Mouse (Mus musculus): ENCODE data around the gene Vps45. TPM values are rescaled to one million over a fixed set of nuclear protein-coding genes. Genes with fewer than 3 reads are reported as not detected.
"Not testable (repeated sequence)": the region's sequence is repeated elsewhere in the genome, so short reads cannot be mapped to it uniquely, and the experiment has no call there.

Gene Vps45
- polyA plus RNA-seq, 1 experiment from 2014 or later = 17.3 TPM

DNA sequence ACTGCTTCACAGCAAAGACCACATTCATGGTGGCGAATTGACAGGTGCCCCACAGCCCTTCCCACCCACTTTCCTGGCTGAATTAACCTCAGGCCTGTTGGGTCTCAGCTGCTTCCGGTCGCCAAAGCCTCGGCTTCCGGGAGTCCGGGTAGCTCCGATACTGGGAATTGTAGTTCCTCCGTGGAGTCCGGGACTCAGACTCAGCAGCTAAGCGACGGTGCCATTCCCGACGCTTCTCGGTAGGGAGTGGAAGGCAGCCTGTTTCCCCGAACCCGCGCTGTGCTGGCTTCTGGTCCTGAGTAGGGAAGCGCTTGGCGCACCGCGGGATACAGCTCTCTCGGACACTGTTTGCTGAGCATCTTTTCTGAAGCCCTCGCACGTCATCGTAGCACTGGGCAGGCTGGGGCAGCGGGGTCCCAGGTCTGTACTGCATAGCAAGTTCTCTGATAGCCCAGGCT, 490 bp downstream of the Vps45 start:
- H3K27me3 ChIP-seq = no peaks in the 10 kb centered on the region
- H3K4me3 ChIP-seq (replicated peaks) = peak overlapping the region; percentile 76
- no peaks in the 10 kb centered on the region for H3K9me3 ChIP-seq (replicated peaks)
- peaks cover 10% of the 10 kb centered on the region for H3K36me3 ChIP-seq
- ATAC-seq (ENCODE audit: low read depth) (peak; percentile 92), DNase-seq (peak; percentile 82)
- H3K4me2 ChIP-seq = peak overlapping the region; percentile 81
- under 1% methylated on average over 26 of the region's 26 CpGs for WGBS (ENCODE audit: insufficient replicate concordance)
- H3K27ac ChIP-seq = peak overlapping the region; percentile 91
- H3K4me1 ChIP-seq (replicated peaks) = peaks cover 20% of the 10 kb centered on the region
- peak overlapping the region; percentile 87 for H3K9ac ChIP-seq

DNA sequence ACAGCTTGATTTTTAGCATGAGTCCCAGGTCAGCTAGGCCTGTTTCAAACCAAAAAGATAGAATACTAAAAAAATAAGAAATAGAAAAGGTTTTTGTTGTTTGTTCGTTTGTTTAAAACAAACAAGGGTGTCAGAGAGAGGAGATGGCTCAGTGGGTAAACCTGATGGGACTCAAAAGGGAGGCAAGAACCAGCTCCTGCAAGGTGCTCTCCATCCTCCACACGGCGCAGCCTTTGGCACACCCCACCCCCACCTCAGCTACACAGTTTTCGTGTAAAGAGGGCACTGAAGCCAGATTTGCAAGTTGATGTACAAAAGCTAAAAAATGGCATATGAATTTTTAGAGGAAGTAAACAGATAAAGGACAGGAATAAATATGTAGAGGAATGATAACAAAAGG, 2.2 kb downstream of the Vps45 start:
- no peaks in the 10 kb centered on the region for H3K9me3 ChIP-seq (replicated peaks)
- peaks cover 20% of the 10 kb centered on the region for H3K4me1 ChIP-seq (replicated peaks)
- H3K4me2 ChIP-seq = peak overlapping the region; percentile 42; the same call in 1 of the 2 replicates
- H3K27ac ChIP-seq = no peak overlapping the region; the same call in 1 of the 2 replicates
- H3K36me3 ChIP-seq = peaks cover 10% of the 10 kb centered on the region
- H3K9ac ChIP-seq = no peak overlapping the region
- DNase-seq (no peak), ATAC-seq (ENCODE audit: low read depth) (no peak)
- H3K4me3 ChIP-seq (replicated peaks) = no peak overlapping the region
- H3K27me3 ChIP-seq = no peaks in the 10 kb centered on the region
- 78% methylated on average over 4 of the region's 4 CpGs for WGBS (ENCODE audit: insufficient replicate concordance)

DNA sequence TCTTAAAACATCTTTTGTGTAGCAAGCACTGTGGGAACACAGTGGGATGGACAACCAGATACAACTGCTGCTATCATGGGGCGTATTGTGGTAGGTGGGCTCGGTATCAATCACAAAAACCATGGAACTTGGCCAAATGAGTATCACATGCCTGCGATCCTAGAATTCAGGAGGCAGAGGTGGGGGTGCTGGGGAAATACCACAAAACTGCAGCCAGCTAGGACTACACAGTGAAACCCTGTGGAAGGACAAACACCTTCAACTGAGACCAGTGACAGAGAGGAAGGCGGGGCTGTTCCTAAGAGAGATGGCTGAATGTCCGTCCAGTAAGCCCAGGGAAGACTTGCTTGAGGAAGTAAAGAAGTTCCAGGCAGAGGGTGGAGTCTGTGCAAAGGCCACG, 3.0 kb downstream of the Vps45 start:
- Histone ChIP-seq H3K9ac (no peak overlapping the region), H3K27ac (no peak overlapping the region), H3K27me3 (no peaks in the 10 kb centered on the region), H3K4me1 (replicated peaks) (peaks cover 20% of the 10 kb centered on the region), H3K4me3 (replicated peaks) (no peak overlapping the region), H3K9me3 (replicated peaks) (no peaks in the 10 kb centered on the region), H3K36me3 (peaks cover 10% of the 10 kb centered on the region), H3K4me2 (no peak overlapping the region)
- DNase-seq (no peak), ATAC-seq (ENCODE audit: low read depth) (no peak)
- 76% methylated on average over 6 of the region's 6 CpGs for WGBS (ENCODE audit: insufficient replicate concordance)

DNA sequence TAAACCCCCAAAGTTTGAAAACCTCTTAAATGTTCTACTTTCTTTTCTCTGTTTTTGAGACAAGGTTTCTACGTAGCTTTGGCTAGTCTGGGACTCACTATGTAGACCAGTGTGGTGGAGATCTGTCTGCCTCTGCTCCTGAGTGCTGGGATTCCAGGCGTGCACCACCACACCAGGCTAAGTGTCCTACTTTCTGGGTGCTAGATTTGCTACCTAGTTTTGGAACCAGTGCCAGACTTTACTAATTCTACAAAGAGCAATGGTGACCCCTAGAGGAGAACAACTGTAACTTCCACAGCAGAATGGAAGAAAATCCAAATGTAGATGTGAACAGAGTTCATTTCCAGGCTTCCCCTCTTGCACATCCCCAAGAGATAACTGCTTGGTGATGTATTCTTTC, 6.4 kb downstream of the Vps45 start:
- Histone ChIP-seq H3K4me1 (replicated peaks) (peaks cover 12% of the 10 kb centered on the region), H3K27me3 (no peaks in the 10 kb centered on the region), H3K4me2 (no peak overlapping the region), H3K9ac (no peak overlapping the region), H3K36me3 (peaks cover 10% of the 10 kb centered on the region), H3K4me3 (replicated peaks) (no peak overlapping the region), H3K27ac (no peak overlapping the region), H3K9me3 (replicated peaks) (no peaks in the 10 kb centered on the region)
- 41% methylated on average over 2 of the region's 2 CpGs for WGBS (ENCODE audit: insufficient replicate concordance)
- DNase-seq (no peak), ATAC-seq (ENCODE audit: low read depth) (no peak)

DNA sequence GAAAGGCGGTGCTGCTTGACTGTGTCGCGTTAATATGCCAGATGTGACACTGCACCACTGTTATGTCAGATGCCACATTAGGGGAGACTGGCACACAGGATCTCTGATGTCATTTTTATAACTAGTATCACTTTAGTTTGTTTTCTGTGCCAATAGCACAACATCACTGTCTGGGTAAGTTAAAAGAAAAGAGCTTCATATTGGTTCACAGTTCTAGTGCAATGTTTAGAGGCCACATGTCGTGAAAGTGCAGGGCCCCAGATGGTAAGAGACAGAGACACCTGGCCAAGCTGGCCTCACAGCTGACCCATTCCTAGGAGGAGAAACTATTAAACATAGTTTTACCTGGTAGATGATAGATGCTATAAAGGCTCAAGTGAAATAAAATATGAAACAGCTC, 7.1 kb downstream of the Vps45 start:
- DNase-seq = no peak
- WGBS (ENCODE audit: insufficient replicate concordance) = 74% methylated on average over 4 of the region's 4 CpGs

DNA sequence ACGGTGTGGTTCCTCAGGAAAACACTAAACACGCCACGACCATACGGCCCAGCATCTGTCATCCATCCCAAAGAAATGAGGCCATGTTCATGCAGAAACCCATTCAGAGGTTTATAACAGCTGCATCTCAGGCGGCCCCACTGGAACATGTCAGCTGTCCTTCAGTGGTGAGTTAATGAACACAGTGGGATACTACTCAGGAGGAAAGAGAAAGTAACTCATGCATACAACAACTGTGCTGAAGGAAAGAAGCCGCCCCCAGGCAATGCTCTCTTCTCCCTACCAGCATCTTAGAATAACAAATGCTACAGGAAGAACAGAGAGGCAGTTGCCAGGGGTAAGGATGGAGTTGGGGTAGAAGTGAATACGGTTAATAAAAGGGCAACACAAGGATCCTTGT, 7.5 kb downstream of the Vps45 start:
- Histone ChIP-seq H3K27ac (no peak overlapping the region), H3K27me3 (no peaks in the 10 kb centered on the region), H3K4me1 (replicated peaks) (0 out of 2 replicates have a peak, but pooled peaks cover 4% of the 10 kb centered on the region), H3K9ac (no peak overlapping the region), H3K9me3 (replicated peaks) (no peaks in the 10 kb centered on the region), H3K36me3 (peaks cover 13% of the 10 kb centered on the region), H3K4me3 (replicated peaks) (no peak overlapping the region), H3K4me2 (no peak overlapping the region)
- DNase-seq (no peak), ATAC-seq (ENCODE audit: low read depth) (no peak)
- 77% methylated on average over 7 of the region's 7 CpGs for WGBS (ENCODE audit: insufficient replicate concordance)

More for the DNA sequence above, 7.1 kb downstream of the Vps45 start:
- Histone ChIP-seq H3K27ac (no peak overlapping the region), H3K36me3 (peaks cover 12% of the 10 kb centered on the region), H3K9ac (no peak overlapping the region), H3K4me2 (no peak overlapping the region), H3K4me3 (replicated peaks) (no peak overlapping the region), H3K9me3 (replicated peaks) (no peaks in the 10 kb centered on the region), H3K4me1 (replicated peaks) (peaks cover 6% of the 10 kb centered on the region; the same call in 1 of the 2 replicates), H3K27me3 (no peaks in the 10 kb centered on the region)
- ATAC-seq (ENCODE audit: low read depth) = no peak

DNA sequence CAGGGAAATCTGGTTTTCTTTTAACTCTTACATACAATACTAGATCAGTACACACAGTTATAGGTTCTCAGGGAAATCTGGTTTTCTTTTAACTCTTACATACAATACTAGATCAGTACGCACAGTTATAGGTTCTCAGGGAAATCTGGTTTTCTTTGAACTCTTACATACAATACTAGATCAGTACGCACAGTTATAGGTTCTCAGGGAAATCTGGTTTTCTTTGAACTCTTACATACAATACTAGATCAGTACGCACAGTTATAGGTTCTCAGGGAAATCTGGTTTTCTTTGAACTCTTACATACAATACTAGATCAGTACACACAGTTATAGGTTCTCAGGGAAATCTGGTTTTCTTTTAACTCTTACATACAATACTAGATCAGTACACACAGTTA, 13.7 kb downstream of the Vps45 start:
- H3K9me3 ChIP-seq (replicated peaks); H3K4me3 ChIP-seq (replicated peaks); H3K4me2 ChIP-seq; DNase-seq; H3K27ac ChIP-seq; H3K9ac ChIP-seq; H3K4me1 ChIP-seq (replicated peaks); H3K27me3 ChIP-seq; ATAC-seq (ENCODE audit: low read depth): not testable (repeated sequence)
- peaks cover 19% of the 10 kb centered on the region for H3K36me3 ChIP-seq
- WGBS (ENCODE audit: insufficient replicate concordance) = 75% methylated on average over 3 of the region's 3 CpGs

DNA sequence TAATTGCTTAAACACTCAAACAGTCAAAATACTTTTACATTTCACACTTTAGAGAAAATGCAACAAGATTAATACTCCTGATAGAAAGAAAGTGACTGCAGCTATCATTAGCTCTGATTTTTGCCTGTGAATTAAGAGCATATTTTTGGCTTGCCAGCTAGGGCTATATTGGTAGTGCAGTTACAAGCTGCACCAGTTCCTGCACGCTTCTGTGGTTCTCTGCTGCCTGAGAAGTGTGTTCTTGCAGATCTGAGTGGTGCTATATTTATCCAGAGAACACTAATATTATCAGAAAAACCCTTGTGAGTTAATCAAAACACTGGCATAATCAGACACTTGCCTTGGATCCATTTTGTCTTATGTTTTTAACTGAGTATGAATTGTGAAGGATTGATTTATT, 15.2 kb downstream of the Vps45 start:
- H3K9me3 ChIP-seq (replicated peaks) = no peaks in the 10 kb centered on the region
- no peak overlapping the region for H3K9ac ChIP-seq
- no peak overlapping the region for H3K4me3 ChIP-seq (replicated peaks)
- H3K36me3 ChIP-seq = peaks cover 19% of the 10 kb centered on the region
- H3K27ac ChIP-seq = no peak overlapping the region
- no peaks in the 10 kb centered on the region for H3K4me1 ChIP-seq (replicated peaks)
- no peaks in the 10 kb centered on the region for H3K27me3 ChIP-seq
- H3K4me2 ChIP-seq = no peak overlapping the region
- 55% methylated on average over 1 of the region's 1 CpGs for WGBS (ENCODE audit: insufficient replicate concordance)
- DNase-seq (no peak), ATAC-seq (ENCODE audit: low read depth) (no peak)

DNA sequence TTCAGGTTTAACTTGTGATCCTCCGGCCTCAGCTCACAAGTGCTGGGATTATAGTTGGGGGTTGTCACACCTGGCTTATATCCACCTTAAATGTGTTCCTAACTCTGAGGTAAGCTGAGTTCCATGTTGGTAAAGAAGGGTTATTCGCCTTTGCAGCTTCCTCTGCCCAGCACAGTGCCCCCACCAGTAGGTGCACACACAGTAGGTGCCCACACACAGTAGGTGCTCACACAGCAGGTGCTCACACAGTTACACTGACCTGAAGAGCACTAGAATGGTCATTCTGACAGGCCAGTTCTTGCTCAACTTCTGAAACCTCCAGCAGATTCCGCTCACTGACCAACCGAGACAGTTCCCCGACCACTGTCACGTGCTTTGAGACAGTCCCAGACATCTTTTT, 17.2 kb downstream of the Vps45 start:
- DNase-seq = no peak
- Histone ChIP-seq H3K4me2 (no peak overlapping the region), H3K4me3 (replicated peaks) (no peak overlapping the region), H3K27me3 (no peaks in the 10 kb centered on the region), H3K4me1 (replicated peaks) (no peaks in the 10 kb centered on the region), H3K9me3 (replicated peaks) (no peaks in the 10 kb centered on the region), H3K27ac (no peak overlapping the region), H3K36me3 (peaks cover 16% of the 10 kb centered on the region), H3K9ac (no peak overlapping the region)
- 81% methylated on average over 6 of the region's 6 CpGs for WGBS (ENCODE audit: insufficient replicate concordance)
- ATAC-seq (ENCODE audit: low read depth) = no peak

DNA sequence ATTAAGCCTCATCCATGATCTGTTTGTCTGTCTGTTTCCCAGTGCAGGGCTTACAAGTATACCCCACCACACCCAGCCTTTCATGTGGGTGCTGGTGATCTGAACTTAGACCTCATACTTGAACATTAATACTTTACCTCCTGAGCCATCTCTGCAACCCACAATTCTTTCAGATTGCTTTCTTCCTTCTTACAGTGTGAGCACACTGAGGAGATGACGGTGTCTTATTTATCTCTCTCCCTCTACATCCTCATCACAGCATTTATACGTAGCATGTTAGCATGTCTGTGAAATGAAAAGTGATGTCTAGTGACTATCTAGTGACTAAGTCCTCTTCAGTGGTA, 17.6 kb downstream of the Vps45 start:
- DNase-seq = no peak

DNA sequence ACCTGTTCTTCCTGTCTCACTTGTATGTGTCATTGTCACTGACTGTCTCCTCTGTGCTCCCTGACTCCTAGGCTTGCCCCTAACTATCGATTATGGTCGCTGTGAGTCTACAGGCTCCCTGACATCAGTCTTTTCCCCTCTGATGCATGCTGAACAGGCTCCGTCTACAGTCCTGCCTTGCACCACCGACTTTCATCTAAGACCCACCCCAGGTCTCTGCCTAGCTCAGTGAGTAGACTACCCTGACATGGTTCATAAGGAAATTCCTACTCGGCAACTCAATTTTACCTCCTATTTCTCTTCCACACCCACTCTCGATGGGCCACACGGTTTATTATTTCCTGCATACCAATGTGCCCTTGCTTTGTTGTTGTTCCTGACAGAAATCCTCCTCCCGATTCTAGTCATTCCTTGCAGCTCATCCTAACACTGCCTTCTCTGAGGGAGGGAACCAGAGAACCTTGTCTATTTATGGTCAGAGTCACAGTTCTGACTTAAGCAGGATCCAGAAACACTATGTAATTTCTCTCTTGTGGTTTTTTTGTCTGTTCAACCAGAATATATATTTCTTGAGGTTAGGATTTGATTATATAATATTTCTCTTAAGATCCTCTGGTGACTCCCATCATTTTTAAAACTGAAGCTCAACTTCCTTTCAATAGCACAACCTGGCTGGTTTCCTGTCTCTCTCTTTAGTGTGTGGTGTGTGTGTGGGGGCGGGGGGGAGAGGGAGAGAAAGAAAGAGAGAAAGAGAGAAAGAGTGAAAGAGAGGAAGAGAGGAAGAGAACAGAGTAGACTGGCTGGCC, 18.2 kb downstream of the Vps45 start:
- no peak overlapping the region for H3K9ac ChIP-seq
- no peak overlapping the region for H3K27ac ChIP-seq
- ATAC-seq (ENCODE audit: low read depth) (no peak), DNase-seq (no peak)
- H3K36me3 ChIP-seq = peaks cover 5% of the 10 kb centered on the region
- no peak overlapping the region for H3K4me3 ChIP-seq (replicated peaks)
- no peaks in the 10 kb centered on the region for H3K27me3 ChIP-seq
- WGBS (ENCODE audit: insufficient replicate concordance) = 73% methylated on average over 9 of the region's 9 CpGs
- H3K4me1 ChIP-seq (replicated peaks) = no peaks in the 10 kb centered on the region
- H3K4me2 ChIP-seq = no peak overlapping the region
- H3K9me3 ChIP-seq (replicated peaks) = no peaks in the 10 kb centered on the region

More for the DNA sequence above, 17.6 kb downstream of the Vps45 start:
- Histone ChIP-seq H3K27me3 (no peaks in the 10 kb centered on the region), H3K27ac (no peak overlapping the region), H3K9me3 (replicated peaks) (no peaks in the 10 kb centered on the region), H3K9ac (no peak overlapping the region), H3K4me2 (no peak overlapping the region), H3K4me3 (replicated peaks) (no peak overlapping the region), H3K4me1 (replicated peaks) (no peaks in the 10 kb centered on the region), H3K36me3 (peaks cover 11% of the 10 kb centered on the region)
- 82% methylated on average over 2 of the region's 2 CpGs for WGBS (ENCODE audit: insufficient replicate concordance)
- ATAC-seq (ENCODE audit: low read depth) = no peak

DNA sequence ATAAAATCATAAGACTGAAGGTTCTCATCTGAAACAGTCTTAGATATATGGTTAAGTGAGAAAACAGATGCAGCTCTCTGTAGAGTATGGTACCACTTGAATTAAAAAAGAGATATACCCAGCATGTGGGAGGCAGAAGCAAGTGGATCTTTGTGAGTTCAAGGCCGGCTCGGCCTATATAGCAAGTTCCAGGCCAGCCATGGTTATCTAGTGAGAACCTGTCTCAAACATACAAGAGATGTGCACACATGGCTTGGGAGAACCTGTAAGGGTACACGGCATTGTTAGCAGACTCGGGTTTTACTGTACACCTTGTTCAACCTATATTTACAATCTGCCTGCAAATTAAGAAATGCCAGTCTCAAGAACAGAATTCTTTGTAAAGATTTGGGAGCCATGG, 19.4 kb downstream of the Vps45 start:
- H3K27ac ChIP-seq = no peak overlapping the region
- no peak overlapping the region for H3K4me2 ChIP-seq
- no peaks in the 10 kb centered on the region for H3K9me3 ChIP-seq (replicated peaks)
- H3K4me1 ChIP-seq (replicated peaks) = no peaks in the 10 kb centered on the region
- no peak overlapping the region for H3K9ac ChIP-seq
- H3K36me3 ChIP-seq = peaks cover 4% of the 10 kb centered on the region; the same call in 1 of the 2 replicates
- DNase-seq (no peak), ATAC-seq (ENCODE audit: low read depth) (no peak)
- 88% methylated on average over 4 of the region's 4 CpGs for WGBS (ENCODE audit: insufficient replicate concordance)
- H3K27me3 ChIP-seq = no peaks in the 10 kb centered on the region
- H3K4me3 ChIP-seq (replicated peaks) = no peak overlapping the region
